Mouse (Mus musculus) monocyte, adult 5-6 weeks (primary cell): Measurements from ENCODE around the gene Cux2. TPM values are rescaled to one million over a fixed set of nuclear protein-coding genes. Genes with fewer than 3 reads are reported as not detected.

Experiments
- ATAC-seq: fragments of 153-309, 156-312 bp; replicated peaks from 2 replicates; pipeline ENCODE4 v1.8.0; 2017; ENCODE audit warnings: mild to moderate bottlenecking; ENCODE audit not compliant: low TSS enrichment, insufficient number of reproducible peaks, severe bottlenecking, poor library complexity, low FRiP score
- total RNA-seq: library from RNA; stranded (forward); fragments of 200-1000, 200-491, 200-594 nt; gene quantifications from 3 replicates; pipeline ENCODE4 v1.2.3, GENCODE M21; 2017

Cux2 gene
- total RNA-seq, 1 experiment from 2014 or later: not detected

DNA sequence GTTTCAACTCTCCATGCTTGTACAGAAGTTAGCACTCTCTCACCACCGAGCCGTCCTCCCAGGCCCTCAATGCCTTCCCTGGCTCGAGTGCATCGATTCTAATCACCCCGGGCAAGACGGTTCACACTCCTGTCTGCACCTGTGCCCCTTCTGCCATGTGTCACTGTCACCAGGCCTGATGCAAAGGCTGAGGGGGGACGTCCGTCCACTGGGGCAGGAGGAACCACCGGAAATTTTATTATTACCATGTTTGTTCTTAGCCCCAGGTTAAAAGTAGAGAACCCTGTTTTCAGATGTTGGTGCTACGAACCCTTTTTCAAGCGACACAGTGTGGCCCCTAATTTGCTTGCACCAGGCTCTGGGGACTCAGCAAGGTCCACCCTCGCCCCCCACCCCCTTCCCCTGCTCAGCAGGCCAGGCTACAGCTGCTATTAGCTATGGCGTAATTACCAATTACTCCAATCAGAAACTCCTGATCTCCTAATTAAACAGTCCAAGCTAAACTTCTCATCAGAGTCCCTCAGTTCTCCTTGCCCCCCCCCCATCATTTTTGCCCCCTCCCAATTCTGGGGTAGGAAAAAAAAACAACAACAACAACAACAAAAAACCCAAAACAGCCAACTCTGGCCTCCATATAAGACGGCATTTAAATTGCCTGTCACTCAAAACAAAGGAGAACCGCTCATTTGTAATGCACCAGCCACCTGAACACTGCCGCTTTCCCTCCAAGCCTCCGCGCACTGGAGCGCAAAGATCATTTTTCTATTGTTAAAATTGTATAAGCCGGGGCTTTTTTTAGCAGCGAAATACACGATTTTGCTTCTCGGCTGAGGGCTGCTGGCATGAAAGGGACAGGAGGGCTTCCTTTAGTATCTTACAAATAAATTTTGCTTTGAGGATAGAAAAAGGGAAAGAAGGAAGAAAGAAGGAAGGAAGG lies 146.8 kb downstream of the Cux2 start:
- ATAC-seq: no peak

DNA sequence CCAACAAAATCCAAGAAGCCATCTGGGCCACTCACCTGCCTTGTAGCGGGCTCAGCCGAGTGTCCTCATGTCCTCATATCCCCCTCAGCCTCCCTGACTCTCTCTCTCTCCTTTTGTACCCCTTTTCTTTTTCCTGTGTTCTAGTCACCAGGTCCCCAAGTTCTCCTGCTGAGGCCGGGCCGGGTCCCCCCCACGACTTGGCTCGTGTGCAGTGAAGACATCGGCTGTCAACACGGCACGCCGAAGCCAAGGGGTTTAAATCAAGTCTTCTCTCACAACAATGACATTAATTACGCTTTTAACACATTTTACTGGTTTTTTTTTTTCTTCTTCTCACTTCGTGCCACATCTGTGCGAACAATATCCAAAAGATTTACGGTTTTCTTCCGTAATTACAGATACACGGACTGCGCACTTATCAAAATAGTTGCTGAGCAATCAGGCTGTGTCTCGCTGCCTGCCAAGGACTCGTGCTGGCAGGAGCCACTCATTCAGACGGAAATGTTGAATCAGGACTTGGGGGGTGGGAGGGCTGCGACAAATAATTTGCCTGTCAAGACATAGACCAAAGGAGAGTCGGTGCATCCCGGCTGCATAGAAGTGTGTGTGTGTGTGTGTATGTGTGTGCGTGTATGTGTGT lies 154.7 kb downstream of the Cux2 start:
- ATAC-seq: no peak

- no peak for ATAC-seq
Measured at GRCm38 (mm10) chr5:121894647-121895046, 155.3 kb downstream of the Cux2 start.

GRCm38 (mm10) chr5:121893581-121893980 lies 156.3 kb downstream of the Cux2 start:
- ATAC-seq: no peak

DNA sequence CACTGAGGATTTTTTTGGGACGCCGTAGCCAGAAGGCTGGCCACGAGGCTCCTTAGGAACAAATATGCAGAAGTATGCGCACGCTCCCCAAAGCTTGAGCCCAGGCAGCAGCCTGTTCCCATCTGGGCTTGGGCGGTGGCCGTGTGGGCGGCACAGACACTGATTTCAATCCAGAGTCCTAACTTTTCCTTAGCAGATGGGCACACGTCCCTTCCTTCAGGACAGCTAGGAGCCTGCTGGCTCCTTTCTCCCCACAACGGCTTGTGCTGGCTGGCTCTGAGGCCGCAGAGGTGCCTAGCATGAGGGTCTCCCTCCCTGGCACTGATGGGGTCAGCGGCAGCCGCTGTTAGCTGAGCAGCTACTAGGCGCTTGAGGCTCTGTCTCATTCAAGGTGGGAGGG lies 157.6 kb downstream of the Cux2 start:
- ATAC-seq: no peak

DNA sequence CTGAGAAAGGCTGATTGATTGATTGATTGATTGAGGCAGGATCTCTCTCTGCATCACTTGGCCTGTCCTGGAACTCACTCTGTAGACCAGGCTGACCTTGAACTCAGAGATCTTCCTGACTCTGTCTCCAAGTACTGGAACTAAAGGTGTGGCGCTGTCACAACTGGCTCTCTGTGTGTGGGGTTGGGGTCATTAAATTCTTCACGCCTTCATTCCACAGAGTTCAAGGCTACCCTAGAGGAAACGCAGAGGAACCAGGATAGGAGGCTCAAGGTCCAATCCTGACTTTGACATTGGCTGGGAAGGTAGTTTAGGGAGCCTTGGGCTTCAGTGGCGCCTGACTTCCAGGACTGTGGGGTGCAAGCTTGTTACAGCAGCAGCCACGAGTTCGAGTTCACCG lies 159.0 kb downstream of the Cux2 start:
- ATAC-seq: no peak

- ATAC-seq: no peak
Measured at GRCm38 (mm10) chr5:121889819-121890362, 160.0 kb downstream of the Cux2 start.

DNA sequence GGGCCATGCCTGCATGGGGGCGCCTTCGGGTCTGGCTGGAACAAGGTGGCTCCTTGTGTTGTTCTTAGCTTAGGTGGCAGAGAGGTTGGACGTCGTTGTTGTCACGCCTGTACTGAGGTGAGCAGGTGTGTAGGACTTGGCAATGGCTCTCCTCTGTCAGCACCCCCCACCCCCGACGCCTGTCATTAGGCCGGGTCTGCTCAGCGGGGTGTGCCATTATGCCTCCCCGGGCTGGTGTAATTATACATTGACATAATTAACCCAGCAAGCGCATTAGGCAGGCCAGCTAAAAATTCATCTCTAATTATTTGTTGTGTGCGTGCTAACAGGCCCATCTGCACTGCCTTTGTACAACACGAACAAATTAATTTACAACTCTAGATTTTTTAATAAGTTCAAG lies 160.5 kb downstream of the Cux2 start:
- ATAC-seq: no peak

DNA sequence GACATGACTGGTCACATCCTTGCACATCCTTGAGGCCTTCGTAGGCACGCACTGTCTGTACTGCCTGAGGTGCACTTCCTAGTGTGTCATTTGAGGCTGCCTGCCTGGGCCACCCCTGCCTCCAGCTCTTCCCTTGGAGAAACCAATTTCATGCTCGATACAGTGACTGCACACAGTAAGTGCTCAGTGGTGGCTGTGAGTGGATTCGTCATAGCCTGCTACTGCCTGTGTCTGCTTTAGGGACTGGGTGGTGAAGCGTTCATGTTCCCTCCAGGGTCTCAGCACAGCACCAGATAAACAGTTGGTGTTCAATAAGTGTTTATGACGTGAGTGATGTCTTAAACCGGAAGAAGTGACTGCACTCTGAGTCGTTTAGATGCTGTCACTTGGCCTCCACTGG lies 166.5 kb downstream of the Cux2 start:
- ATAC-seq: no peak

DNA sequence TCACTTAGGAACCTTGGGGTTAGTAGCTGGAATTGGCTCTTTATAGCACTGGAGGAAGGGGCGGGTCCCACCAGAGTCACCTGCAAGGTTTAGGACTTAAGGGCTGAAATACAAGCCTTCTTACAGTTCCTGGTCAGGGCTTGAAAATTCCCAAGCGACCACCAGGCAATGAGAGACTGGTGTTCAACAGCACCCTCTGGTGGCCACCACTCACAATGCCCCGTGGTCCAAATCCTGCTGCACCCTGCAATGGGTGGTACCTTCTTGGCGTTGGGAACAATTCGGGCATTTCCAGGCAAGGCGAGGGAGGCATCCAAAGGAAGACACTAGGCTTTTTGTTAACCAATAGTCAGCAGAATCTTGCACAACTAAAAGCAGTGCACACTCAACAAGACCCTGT lies 170.7 kb downstream of the Cux2 start:
- ATAC-seq: 0 out of 2 replicates have a peak, but pooled peaks have one; percentile 52

GRCm38 (mm10) chr5:121878703-121879102 lies 171.2 kb downstream of the Cux2 start:
- no peak for ATAC-seq

- ATAC-seq: no peak
Measured at GRCm38 (mm10) chr5:121876901-121877300, 173.0 kb downstream of the Cux2 start.

DNA sequence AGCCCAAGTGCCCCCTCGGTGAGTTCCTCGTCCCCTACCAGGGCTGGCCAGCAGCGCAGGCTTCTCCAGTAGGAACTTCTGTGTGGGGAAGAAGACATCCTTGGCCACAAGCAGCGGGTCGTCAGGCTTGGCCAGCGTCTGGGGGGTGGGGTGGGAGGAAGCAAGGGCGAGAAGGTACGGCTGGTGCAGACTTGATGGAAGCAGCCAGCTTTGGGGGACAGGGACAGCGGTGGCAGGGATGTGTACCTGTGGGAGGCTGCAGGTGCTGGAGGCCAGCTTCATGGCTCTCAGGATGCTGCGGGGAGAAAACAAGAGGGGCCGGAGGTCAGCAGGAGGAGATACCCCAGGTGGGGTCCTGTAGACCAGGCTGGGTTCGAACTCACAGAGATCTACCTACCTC lies 174.9 kb downstream of the Cux2 start:
- ATAC-seq: no peak

DNA sequence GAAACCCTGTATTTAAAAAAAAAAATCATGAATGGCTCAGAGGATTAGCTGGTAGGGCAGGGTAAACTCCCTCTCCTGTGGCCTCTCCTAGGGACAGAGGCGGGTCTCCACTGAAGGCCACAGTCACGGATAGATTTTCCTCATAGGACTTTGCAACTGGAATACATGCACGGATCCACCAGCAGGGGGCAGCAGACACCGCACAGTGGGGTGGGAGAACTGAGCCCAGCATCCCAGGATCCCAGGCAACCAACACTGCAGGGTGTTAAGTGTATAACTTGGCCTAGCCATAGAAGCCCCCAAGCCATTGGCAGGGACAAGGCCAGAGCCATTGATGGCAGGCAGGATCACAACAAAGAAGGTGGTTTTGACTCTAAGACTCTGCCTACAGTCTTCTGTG lies 177.7 kb downstream of the Cux2 start:
- 0 out of 2 replicates have a peak, but pooled peaks have one; percentile 24 for ATAC-seq

DNA sequence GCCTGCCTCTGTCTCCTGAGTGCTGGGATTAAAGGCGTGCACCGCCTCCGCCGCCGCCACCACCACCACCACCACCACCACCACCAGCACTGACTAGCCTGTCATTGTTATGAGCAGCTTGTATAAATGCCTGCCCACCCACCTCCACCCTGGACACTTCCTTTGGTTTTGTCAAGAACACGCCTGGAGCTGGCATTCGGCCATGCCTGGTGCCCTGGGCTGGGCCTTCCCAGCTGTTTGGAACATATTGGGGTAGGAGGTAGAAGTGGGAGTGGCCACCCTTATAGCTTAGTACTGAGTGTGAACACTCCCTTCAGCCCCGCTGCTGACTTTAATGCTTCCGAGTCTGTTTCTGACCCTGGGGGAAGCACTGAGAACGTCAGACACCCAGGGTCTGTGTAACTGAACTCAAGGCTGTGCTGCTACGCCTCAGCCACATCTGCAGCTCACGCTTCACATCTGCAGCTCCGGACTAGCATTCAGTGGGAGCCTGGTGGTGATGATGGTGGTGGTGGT lies 178.3 kb downstream of the Cux2 start:
- ATAC-seq: no peak

DNA sequence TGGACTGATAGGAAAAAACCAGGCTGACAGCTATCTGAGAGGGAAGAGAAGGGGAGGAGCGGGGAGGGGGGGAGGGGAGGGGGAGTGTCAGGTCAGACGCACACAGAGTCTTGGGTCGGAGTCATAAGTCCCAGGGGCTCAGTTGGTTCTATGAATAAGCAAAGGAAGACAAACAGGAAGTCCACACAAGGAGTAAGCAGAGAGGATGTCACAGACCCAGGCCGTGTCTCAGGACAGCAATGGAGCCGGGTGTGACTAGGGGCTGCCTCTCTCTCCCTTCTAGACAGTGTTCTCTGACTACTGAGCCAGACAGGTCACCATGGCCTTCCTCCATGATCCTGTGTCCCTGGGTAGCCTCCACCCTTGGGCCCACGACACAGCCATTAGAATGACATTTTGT lies 179.1 kb downstream of the Cux2 start:
- no peak for ATAC-seq

GRCm38 (mm10) chr5:121867963-121868362 lies 181.9 kb downstream of the Cux2 start:
- ATAC-seq: no peak

GRCm38 (mm10) chr5:121864330-121864729 lies 185.6 kb downstream of the Cux2 start:
- no peak for ATAC-seq

DNA sequence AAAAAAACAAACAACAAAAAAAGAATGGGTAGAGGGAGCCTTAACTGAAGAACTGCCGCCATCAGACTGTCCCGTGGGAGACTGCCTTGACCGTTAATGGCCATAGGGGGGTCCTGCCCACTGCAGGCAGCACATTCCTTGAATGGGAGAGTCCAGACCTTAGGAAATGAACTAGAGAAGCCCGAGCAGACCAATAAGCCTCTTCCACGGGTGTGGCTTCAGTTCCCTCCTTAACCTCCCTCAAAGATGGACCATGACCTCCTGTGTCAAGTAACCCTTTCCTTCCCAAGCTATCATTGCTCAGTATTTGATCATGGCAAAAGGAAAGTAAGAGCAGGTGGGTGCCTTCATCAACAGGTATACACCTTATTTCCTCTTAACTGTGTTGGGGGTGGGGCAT lies 187.9 kb downstream of the Cux2 start:
- ATAC-seq: no peak

DNA sequence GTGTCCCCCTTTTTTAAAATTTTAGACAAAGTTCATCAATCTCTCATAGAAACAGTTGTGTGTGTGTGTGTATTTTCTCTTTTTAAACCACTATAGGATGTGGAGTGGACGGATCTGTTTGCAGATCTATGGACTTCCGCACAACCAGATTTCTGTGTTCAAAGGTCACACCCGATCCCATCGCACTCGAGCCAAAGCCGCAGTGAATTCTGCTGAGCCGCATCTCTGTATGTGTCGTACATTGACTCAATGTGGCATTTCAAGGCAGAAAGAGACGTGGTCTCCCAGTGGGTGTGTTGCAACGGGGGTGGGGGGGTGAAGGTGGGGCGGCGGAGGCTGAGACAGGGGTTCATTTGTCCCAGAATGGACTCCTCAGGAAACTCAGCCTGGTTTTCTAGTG lies 191.5 kb downstream of the Cux2 start:
- no peak for ATAC-seq
